Mouse (Mus musculus) CH12.LX (cell line): ENCODE measurements around the gene Nfkbia. TPM values are rescaled to one million over a fixed set of nuclear protein-coding genes. Genes with fewer than 3 reads are reported as not detected.

Experiments
- DNase-seq: peaks from one replicate; pipeline ENCODE4 v3.0.0-alpha.2; 2013; ENCODE audit errors: extremely low read depth
- H3K27ac ChIP-seq: 2 replicates; pipeline ENCODE4 v1.5.1; 2012; ENCODE audit warnings: low read depth, mild to moderate bottlenecking, control low read depth, moderate library complexity; ENCODE audit not compliant: insufficient read depth
- H3K27me3 ChIP-seq: replicated peaks from 2 replicates; pipeline ENCODE3; 2012; ENCODE audit warnings: inconsistent platforms
- H3K36me3 ChIP-seq, 2 experiments: replicated peaks in 1 of 2; 2 replicates each; pipeline versions ENCODE3 to v1.6.1; 2012; ENCODE audit warnings: inconsistent platforms in 1 of 2, low read length in 1 of 2, mild to moderate bottlenecking in 1 of 2, mixed read lengths in 1 of 2, moderate library complexity in 1 of 2; ENCODE audit not compliant: control insufficient read depth in 1 of 2, insufficient read depth in 1 of 2
- H3K4me1 ChIP-seq, 2 experiments: 2 replicates each; pipeline ENCODE4 v1.6.1; 2012; ENCODE audit warnings: inconsistent platforms in 1 of 2, moderate library complexity in 1 of 2; ENCODE audit not compliant: insufficient read depth in 2 of 2, control insufficient read depth in 1 of 2
- H3K4me2 ChIP-seq: 2 replicates; pipeline ENCODE4 v1.6.1; 2012; ENCODE audit warnings: low read depth, mild to moderate bottlenecking, control low read depth; ENCODE audit not compliant: poor library complexity, insufficient read depth, severe bottlenecking
- H3K4me3 ChIP-seq, 3 experiments: fragments of 150-350 bp in 1 of 3; sonication (generic) in 1 of 3; replicated peaks in 1 of 3; 2 replicates each; pipeline versions ENCODE3 to v1.5.1; 2011 to 2012; ENCODE audit warnings: low read depth in 2 of 3, low read length in 2 of 3, mild to moderate bottlenecking in 2 of 3, moderate library complexity in 2 of 3, control low read depth in 1 of 3, improper control_type of control experiment in 1 of 3, inconsistent platforms in 1 of 3, mixed read lengths in 1 of 3; ENCODE audit not compliant: poor library complexity in 1 of 3
- H3K79me2 ChIP-seq: replicated peaks from 2 replicates; pipeline ENCODE4 v1.6.1; 2012; ENCODE audit warnings: mild to moderate bottlenecking, moderate library complexity; ENCODE audit not compliant: control insufficient read depth, poor library complexity, insufficient read depth, severe bottlenecking; ENCODE audit errors: extremely low read depth
- H3K9ac ChIP-seq: 2 replicates; pipeline ENCODE4 v1.6.1; 2012; ENCODE audit warnings: low read depth, mild to moderate bottlenecking, control low read depth, moderate library complexity; ENCODE audit not compliant: insufficient read depth
- H3K9me3 ChIP-seq: replicated peaks from 2 replicates; pipeline ENCODE3; 2012; ENCODE audit warnings: low read length, inconsistent platforms, mixed read lengths
- BHLHE40 ChIP-seq: IDR thresholded peaks from 2 replicates; pipeline ENCODE4 v1.6.1; 2011; ENCODE audit warnings: mild to moderate bottlenecking, low read depth, low read length, improper control_type of control experiment
- CHD2 ChIP-seq: IDR thresholded peaks from 2 replicates; pipeline ENCODE4 v1.6.1; 2011; ENCODE audit warnings: low read length, improper control_type of control experiment
- E2F4 ChIP-seq: IDR thresholded peaks from 2 replicates; pipeline ENCODE4 v1.6.1; 2011; ENCODE audit warnings: low read depth, low read length, improper control_type of control experiment; ENCODE audit not compliant: insufficient replicate concordance
- ELF1 ChIP-seq: IDR thresholded peaks from 2 replicates; pipeline ENCODE4 v1.6.1; 2014; ENCODE audit warnings: low read depth, mild to moderate bottlenecking, inconsistent platforms, low read length, improper control_type of control experiment
- EP300 ChIP-seq: IDR thresholded peaks from 2 replicates; pipeline ENCODE4 v1.6.1; 2011; ENCODE audit warnings: low read length, improper control_type of control experiment
- ETS1 ChIP-seq: conservative IDR thresholded peaks from 2 replicates; pipeline ENCODE4 v1.6.1; 2012; ENCODE audit warnings: low read depth, mild to moderate bottlenecking, inconsistent platforms, low read length, improper control_type of control experiment, moderate library complexity
- HCFC1 ChIP-seq: IDR thresholded peaks from 2 replicates; pipeline ENCODE4 v1.6.1; 2012; ENCODE audit warnings: low read depth, mild to moderate bottlenecking, inconsistent platforms, low read length, improper control_type of control experiment
- JUN ChIP-seq: IDR thresholded peaks from 2 replicates; pipeline ENCODE4 v1.6.1; 2011; ENCODE audit warnings: low read depth, mild to moderate bottlenecking, low read length, improper control_type of control experiment, moderate library complexity; ENCODE audit not compliant: insufficient read depth
- JUND ChIP-seq: conservative IDR thresholded peaks from 2 replicates; pipeline ENCODE4 v1.6.1; 2011; ENCODE audit warnings: low read depth, low read length, improper control_type of control experiment
- KAT2A ChIP-seq: IDR thresholded peaks from 2 replicates; pipeline ENCODE4 v1.6.1; 2012; ENCODE audit warnings: low read length, improper control_type of control experiment, inconsistent platforms; ENCODE audit not compliant: insufficient replicate concordance
- MAFK ChIP-seq: IDR thresholded peaks from 2 replicates; pipeline ENCODE4 v1.6.1; 2011; ENCODE audit warnings: low read length, improper control_type of control experiment; ENCODE audit not compliant: insufficient replicate concordance
- MAX ChIP-seq: IDR thresholded peaks from 2 replicates; pipeline ENCODE4 v1.6.1; 2011; ENCODE audit warnings: low read length, improper control_type of control experiment
- MYC ChIP-seq: IDR thresholded peaks from 2 replicates; pipeline ENCODE4 v1.6.1; 2011; ENCODE audit warnings: low read depth, mild to moderate bottlenecking, improper control_type of control experiment, low read length
- NELFE ChIP-seq: IDR thresholded peaks from 2 replicates; pipeline ENCODE4 v1.6.1; 2011; ENCODE audit warnings: low read depth, low read length, improper control_type of control experiment
- PAX5 ChIP-seq: IDR thresholded peaks from 2 replicates; pipeline ENCODE4 v1.6.1; 2012; ENCODE audit warnings: low read length, inconsistent platforms, mixed read lengths
- RCOR1 ChIP-seq: conservative IDR thresholded peaks from 2 replicates; pipeline ENCODE4 v1.6.1; 2012; ENCODE audit warnings: low read depth, mild to moderate bottlenecking, inconsistent platforms, low read length, improper control_type of control experiment
- SMC3 ChIP-seq: IDR thresholded peaks from 2 replicates; pipeline ENCODE4 v1.6.1; 2011; ENCODE audit warnings: low read depth, low read length, improper control_type of control experiment
- TCF12 ChIP-seq: IDR thresholded peaks from 2 replicates; pipeline ENCODE4 v1.6.1; 2014; ENCODE audit warnings: low read depth, mild to moderate bottlenecking, inconsistent platforms, low read length, improper control_type of control experiment
- UBTF ChIP-seq: IDR thresholded peaks from 2 replicates; pipeline ENCODE4 v1.6.1; 2012; ENCODE audit warnings: low read depth, mild to moderate bottlenecking, inconsistent platforms, low read length, improper control_type of control experiment, moderate library complexity
- USF2 ChIP-seq: conservative IDR thresholded peaks from 2 replicates; pipeline ENCODE4 v1.6.1; 2011; ENCODE audit warnings: low read depth, low read length, improper control_type of control experiment
- ZC3H11A ChIP-seq: IDR thresholded peaks from 2 replicates; pipeline ENCODE4 v1.6.1; 2012; ENCODE audit warnings: low read depth, mild to moderate bottlenecking, inconsistent platforms, low read length, improper control_type of control experiment
- ZKSCAN1 ChIP-seq: IDR thresholded peaks from 2 replicates; pipeline ENCODE4 v1.6.1; 2012; ENCODE audit warnings: low read depth, inconsistent platforms, low read length, improper control_type of control experiment, borderline replicate concordance
- ZMIZ1 ChIP-seq: IDR thresholded peaks from 2 replicates; pipeline ENCODE4 v1.6.1; 2012; ENCODE audit warnings: low read depth, mild to moderate bottlenecking, inconsistent platforms, low read length, improper control_type of control experiment
- dilution Hi-C: fragments of 300-500 bp; cut with MboI; formaldehyde crosslinking; loops from 2 replicates; pipeline ENCODE4 v1.14.3; 2020; ENCODE audit warnings: low sequenced_read_pairs; ENCODE audit not compliant: extremely low pct_unique_long_range_greater_than_20kb, extremely low pct_ligation_motif_present
- in situ Hi-C: fragments of 300-500 bp; cut with MboI; formaldehyde crosslinking; loops from 3 replicates; pipeline ENCODE4 v1.14.3; 2019; ENCODE audit warnings: low sequenced_read_pairs, low pct_ligation_motif_present, low pct_unique_long_range_greater_than_20kb, mixed read lengths
- polyA plus RNA-seq: library from polyadenylated mRNA; unstranded; fragments of >175 nt; gene quantifications from 2 replicates; pipeline ENCODE4 v1.2.1, GENCODE M21; 2012; ENCODE audit warnings: low read depth; ENCODE audit not compliant: insufficient read length
- total RNA-seq, 2 experiments: library from RNA; depleted of rRNA; stranded (reverse); fragments of 300-350 nt in 1 of 2; fragments of >200 nt in 1 of 2; gene quantifications; 2 replicates each; pipeline ENCODE4 v1.2.3; 2012 to 2014

Gene Nfkbia
- total and polyA plus RNA-seq, 3 experiments: 143 to 702 (median 178) TPM

DNA sequence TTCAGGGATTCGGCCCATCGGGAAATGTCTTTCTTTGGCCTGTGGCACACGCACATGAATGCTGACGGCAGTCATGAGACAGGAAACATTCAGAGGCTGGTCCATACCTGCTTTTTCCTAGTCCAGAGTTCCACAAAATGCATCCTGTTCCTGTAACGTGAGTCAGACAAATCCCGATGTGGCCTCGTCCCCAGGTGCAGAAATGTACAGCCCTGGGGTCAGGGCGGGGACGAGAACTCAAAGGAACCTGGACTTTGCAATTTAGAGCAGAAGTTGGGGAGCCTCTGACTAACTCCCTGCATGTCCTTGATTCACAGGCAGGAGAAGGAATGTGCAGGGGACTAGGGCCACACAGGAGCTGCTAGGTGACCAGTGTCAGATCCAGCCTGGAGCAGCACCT lies 21.1 kb downstream of the Nfkbia start:
- Histone ChIP-seq H3K9ac (no peak overlapping the region), H3K36me3 (no peaks in the 10 kb centered on the region), H3K79me2 (no peaks in the 10 kb centered on the region), H3K4me1 (peaks cover 51 to 87% of the 10 kb centered on the region in 2 experiments), H3K9me3 (no peaks in the 10 kb centered on the region), H3K4me2 (no peak overlapping the region), H3K27ac (no peak overlapping the region), H3K27me3 (no peaks in the 10 kb centered on the region), H3K4me3 (no peak overlapping the region)
- dilution Hi-C loops (no loop called here), in situ Hi-C loops (no loop called here)
- no peak for DNase-seq
- TF ChIP-seq KAT2A (no peak), BHLHE40 (no peak), CHD2 (no peak), MAX (no peak)

DNA sequence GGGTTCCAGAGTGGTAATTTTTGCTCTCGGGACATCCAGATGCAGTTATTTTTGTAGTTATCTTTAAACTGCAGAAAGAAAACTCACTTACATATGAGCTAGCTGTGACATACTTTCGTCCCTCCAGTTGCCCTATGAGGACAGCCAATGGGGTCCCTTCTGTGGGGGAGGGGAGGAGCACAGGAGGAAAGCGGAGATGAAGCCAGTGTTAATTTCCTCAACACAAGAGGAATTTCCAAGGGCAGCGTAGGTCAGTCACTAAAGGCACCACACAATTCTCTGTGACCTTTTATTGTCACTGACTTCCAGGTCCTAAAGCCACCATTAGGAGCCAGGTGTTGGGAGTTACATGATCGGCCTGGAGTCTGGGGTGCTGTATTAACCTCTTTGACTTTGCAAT lies 22.0 kb downstream of the Nfkbia start:
- no peak overlapping the region for H3K9ac ChIP-seq
- H3K4me3 ChIP-seq: no peak overlapping the region
- in situ Hi-C loops (no loop called here), dilution Hi-C loops (no loop called here)
- H3K79me2 ChIP-seq: no peaks in the 10 kb centered on the region
- H3K4me1 ChIP-seq: peaks cover 53 to 95% of the 10 kb centered on the region in 2 experiments
- H3K27me3 ChIP-seq: no peaks in the 10 kb centered on the region
- H3K4me2 ChIP-seq: no peak overlapping the region
- no peaks in the 10 kb centered on the region for H3K9me3 ChIP-seq
- TF ChIP-seq ELF1 (no peak), ZKSCAN1 (no peak)
- no peak overlapping the region; the same call in 1 of the 2 replicates for H3K27ac ChIP-seq
- DNase-seq: no peak
- no peaks in the 10 kb centered on the region for H3K36me3 ChIP-seq

DNA sequence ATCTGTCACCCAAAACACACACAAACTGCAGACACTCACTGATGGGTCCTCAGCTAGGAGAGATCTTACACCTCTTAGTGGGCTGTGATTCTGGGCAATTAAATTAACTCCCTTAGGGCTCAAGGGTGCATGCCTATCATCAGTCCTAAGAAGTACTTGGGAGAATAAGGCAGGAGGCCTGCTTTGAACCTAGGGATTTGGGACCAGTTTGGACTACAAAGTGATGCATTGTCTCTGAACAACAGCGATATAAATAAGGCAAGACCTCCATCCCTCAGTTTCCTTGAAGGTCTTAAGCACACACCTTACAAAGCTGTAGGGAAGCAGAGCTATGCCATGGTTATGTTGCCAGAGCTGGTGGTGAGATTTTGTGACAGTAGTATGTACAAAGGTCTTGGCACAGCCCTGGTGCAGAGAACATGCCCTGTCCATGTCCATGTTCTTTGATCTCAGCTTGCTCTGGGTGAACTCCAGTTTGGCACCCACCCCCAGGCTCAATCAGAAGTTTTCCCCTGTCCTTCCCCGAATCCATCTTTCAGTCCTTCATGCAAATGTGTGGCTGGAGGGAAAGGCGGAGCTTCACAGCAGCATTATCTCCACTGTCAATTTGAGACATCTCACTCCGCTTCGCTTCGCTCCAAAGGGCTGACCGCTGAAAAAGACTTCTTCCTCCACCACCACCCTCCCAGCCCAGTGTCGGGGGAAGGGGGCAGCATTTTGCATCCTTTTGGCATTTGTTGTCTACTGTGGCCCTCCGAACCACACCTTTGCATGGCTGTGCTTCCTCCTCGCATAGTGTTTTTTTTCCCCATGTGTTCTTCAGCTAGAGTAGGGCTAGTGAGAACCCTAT lies 24.9 kb downstream of the Nfkbia start:
- Histone ChIP-seq H3K79me2 (no peaks in the 10 kb centered on the region), H3K36me3 (no peaks in the 10 kb centered on the region), H3K27me3 (no peaks in the 10 kb centered on the region), H3K4me2 (peak overlapping the region; percentile 53), H3K4me1 (peaks cover 56 to 97% of the 10 kb centered on the region in 2 experiments), H3K27ac (peak overlapping the region; percentile 97), H3K9me3 (no peaks in the 10 kb centered on the region), H3K4me3 (peak overlapping the region in 1 of 3 experiments; percentile 7), H3K9ac (peak overlapping the region; percentile 80)
- DNase-seq: peak; percentile 93
- dilution Hi-C loops: no loop called here
- in situ Hi-C loops: no loop called here
- TF ChIP-seq BHLHE40 (peak; percentile 77), USF2 (no peak), ETS1 (peak; percentile 77), RCOR1 (peak; percentile 3; the same call in 1 of the 2 replicates), E2F4 (no peak), MYC (peak; percentile 65; the same call in 1 of the 2 replicates), JUND (no peak), HCFC1 (0 out of 2 replicates have a peak, but pooled peaks have one; percentile 27), PAX5 (no peak), NELFE (peak; percentile 51; the same call in 1 of the 2 replicates), MAFK (no peak), ZC3H11A (no peak), ZKSCAN1 (no peak), EP300 (peak; percentile 67), ZMIZ1 (no peak), TCF12 (peak; percentile 89; the same call in 1 of the 2 replicates), UBTF (no peak), JUN (no peak), SMC3 (peak; percentile 7), MAX (peak; percentile 47)
